Mouse (Mus musculus) gastrocnemius, postnatal 25 days (tissue): ENCODE measurements around the gene Ptprh. TPM values are rescaled to one million over a fixed set of nuclear protein-coding genes. Genes with fewer than 3 reads are reported as not detected.
A peak's percentile ranks its signal among the peaks of the same experiment; 100 is the strongest.

Experiments used
- DNase-seq: peaks from one replicate; pipeline ENCODE4 v3.0.0; 2022
- total RNA-seq, 2 experiments: library from RNA; stranded (reverse); gene quantifications; 1 replicate in 1 of 2; 2 replicates in 1 of 2; pipeline ENCODE4 v1.2.3; 2021

Gene Ptprh
- total RNA-seq, 2 experiments from 2014 or later: not detected

DNA sequence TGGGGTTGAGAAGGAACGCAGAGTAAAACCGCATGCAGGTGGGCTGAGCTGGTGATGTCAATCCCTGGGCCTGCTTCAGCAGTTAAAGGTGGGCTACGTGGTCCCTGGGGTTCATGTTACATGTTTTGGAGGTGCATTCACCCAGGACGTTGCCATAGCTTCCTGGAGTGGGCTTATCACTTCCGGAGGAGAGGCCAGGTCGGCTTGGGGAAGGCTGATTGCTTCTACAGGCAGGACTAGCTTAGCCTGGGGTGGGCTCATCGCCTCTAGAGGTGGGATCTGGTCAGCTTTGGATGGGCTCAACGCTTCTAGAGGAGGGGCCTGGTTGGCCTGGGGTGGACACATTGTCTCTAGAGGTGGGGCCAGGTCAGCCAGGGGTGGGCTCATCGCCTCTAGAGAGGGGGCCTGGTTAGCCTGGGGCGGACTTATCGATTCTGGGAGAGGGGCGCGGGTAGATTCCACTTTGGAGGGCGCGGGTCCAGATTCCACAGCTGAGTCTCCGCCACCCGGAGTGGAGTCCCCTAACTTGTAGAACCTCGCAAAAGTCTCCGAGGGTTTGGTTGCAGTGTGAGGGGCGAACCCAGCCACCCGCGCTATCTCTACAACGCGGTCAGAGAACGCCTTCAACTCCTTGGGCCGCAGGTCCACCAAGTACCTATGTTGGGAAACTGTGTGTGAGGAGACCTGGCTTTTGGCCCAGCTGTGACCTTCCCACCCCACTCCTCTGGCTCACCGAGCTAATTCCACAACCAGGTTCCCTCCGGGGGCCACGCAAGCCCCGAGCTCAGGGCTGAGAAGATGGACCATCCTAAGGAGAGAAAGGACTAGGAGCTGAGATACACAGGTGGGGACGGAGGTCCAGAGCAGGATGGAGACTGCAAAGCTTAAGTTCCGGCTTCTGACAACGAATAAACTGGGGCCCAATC is 80.4 kb downstream of the Ptprh start:
- no peak for DNase-seq

DNA sequence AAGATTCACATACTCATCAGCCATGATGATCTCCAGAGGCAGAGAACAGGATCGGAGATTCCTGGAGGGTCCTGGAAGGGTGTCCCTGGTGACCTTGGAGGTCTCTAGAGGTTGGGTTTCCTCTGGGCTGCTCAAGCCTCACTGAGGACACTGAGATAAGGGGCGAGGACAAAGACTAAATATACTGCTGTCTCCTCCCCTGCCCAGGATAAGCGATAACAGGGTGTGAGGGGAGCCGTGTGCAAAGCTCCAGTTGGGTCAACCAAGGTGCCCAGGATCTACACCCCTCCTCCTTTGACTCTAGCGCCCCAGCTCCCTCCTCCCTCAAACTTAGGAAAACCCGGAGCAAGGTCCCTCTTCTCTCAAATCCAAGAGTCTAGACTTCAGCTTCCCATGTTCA is 81.5 kb downstream of the Ptprh start:
- no peak for DNase-seq

DNA sequence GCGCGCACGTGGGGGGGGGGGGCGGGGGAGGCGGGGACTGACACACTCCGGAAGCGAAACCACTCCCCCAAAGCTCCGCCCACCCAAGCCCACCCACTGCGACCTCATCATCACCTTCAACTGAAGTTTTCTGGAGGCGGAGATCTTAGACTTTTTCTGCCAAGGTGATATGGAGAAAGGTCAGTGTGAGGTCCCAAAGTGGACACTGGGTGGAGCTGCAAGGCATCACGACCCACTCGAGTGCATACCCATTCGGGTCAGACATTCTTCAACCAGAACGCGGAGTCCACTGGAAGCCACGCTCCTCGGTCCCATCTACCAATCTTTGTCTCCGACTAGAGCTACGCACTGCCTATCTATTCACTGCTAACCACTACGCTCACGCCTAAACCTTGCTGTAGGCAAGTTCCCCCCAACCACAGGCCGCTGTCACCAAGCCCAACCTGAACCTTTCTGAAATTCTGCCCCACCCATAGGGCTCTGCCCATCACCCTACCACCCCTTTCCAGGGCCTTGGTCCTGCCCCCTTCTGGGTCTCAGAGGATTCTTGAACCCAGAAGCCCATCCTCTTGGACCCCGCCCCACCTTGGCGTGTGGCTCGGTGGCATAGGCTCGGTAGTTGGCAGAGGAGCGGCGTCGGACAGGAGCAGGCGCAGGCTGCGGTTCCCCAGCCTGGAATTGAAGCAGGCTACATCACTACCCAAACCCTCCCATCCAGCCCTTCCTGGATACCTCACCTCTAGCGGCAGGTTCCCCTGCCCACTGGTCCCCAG is 82.4 kb downstream of the Ptprh start:
- no peak for DNase-seq

DNA sequence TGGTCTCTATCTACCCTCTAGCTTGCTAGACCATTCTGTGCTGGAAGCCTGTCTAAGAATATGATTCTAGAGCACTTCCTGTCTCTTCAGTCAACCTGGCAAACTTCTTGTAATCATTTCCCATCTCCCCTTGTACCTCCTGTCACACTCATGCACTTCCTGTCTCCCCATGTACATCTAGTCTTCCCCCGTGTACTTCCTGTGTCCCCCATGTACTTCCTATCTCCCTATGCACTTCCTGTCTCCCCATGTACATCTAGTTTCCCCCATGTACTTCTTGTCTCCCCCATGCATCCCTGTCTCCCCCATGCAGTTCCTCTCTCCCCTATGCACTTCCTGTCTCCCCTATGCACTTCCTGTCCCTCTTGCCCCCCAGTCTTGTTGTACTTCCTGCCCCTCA is 85.4 kb downstream of the Ptprh start:
- no peak for DNase-seq

DNA sequence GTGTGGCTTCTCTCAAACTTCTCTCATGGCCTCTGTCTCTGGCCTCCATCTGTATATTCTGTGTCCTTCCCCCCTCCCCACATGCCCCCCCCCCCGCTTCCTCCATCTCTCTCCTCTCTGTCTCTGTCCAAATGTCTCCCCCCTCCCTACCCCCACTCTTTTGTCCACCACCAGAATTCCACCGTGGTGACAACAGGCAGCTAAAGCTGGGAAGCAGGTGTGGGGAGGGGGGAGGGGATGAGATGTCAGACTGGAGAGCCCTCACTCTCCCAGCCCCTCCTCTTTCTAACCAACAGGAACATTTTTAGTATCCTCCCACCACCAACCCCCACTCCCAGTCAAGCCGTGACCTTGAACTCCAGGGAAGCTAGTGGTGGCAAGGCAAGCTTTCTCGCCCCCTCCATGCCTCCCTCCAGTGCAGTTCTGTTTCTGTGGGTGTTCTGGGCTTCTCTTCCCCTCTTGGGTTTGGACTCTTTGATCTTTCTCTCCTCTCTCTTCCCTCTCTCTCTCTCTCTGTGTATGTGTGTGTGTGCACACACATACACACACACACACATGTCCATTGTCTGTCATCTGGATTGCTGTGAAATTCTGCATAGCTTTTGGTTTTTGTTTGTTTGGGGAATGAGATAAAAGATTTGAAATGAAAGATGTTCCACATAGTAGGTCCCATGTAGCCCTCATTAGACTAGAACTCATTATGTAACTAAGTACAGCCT is 87.3 kb downstream of the Ptprh start, which contains the start of gene Tnnt1:
TSS of gene Tnnt1 (minus strand) at position 51 of the 719 bp plus-strand sequence.
- DNase-seq: no peak

DNA sequence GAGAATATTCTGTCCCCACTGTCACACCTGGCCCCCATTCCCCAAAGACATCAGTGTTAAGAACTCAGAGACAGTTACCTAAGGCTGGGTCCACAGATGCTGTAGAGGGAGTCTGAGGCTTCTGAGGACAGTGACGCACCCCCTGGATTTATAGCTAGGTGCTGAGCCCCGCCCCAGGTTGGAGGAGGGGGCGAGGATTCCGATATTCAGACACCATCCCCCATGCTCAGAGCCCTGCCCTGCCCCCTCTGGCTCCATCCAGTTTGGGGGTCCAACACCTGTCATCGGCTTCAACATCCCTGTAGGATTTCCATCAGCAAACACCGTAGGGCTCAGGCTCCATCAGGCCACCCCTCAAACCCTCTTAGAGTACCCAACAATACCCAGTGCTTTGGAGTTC is 88.0 kb downstream of the Ptprh start:
- DNase-seq: no peak

DNA sequence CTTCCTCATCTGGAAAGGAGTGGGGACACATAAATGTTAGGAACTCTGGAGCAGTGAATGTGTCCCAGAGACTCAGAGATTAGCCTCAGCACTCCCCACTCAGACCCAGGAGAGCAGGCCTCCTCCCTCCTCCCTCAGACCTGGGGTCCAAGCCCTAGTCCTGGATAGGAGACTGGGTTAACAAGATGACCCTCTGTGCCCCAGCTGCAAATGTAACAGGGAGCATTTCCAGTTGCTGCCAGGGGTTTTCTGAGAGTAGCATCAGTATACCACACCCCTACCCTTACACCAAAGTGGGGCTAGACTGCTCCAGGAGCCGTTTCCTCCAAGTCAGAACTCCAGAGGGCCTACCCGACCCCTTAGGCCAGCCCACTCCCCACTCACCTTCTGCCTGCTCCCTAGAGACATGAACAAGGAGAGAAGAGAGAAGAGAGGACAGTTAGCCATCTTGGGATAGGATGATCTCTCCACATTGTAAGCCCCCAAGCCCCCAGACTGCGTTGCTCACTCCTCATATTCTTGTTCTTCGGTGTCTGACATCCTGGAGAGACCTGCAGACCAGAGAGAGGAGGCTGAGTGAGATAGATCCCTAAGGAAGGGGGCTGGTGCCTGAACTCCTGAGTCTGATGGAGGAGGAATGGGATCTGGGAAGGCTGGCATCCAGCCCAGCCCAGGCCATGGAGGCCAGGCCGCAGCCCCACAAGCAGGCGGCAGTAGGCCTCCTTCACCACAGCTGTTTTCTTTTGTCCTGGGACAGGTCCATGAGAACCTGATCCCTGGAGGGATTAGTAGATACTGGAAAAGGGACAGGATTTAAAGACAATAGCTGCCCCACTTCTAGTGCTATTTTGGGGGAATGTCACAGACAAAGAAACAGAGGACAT is 89.8 kb downstream of the Ptprh start:
- DNase-seq: no peak

DNA sequence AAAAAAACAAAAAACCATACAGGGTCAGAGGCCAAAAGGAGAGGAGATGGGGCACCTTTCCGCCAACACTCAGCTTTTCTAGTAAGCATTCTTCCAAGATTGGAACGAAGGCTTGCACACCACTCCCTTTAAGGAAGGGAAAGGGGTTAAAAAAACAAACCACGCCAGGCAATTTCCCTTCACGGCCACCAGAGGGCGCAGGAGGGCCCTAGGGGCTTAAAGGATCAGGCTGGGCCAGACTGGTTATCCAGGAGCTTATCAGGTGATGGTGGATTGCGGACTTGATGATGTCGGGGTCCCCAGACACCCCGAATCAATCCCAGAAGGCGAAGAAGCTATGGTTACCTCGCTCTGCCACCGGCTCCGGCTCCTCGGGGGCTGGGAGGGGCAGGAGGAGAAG is 90.6 kb downstream of the Ptprh start:
- DNase-seq: no peak

DNA sequence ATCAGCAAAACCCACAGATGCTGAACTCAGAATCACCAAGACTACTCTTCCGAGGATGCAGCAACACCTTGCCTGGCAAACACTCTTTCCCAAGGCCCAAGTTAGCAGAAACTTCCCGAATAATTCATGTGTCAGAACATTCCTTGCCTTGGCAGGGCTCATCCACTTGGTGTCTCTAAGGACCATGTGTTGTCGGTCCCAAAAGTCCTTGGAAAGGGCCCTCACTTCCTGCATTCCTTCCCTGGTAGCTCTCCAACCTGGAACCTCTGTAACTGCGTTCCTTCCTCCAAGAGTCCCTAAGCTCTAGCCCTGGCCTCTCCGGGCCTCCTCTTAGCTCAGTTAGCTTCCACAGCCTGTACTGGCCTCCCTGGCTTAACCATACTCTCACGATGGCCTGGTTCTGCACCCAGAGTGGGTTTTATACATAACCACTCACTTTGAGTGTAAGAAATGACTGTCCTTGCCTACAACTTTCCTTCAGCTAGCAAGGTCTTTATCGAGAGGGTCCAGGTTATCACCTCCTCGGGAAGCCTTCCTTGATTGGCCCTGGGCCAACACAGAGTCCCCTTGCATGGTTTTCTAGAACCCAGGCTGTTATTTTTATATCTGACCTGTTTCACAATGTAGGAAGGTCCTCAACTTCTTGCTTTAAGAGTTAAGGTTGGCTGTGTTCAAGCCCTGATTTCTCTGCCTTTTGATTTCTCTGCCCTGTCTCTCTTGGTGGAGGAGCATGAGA is 92.2 kb downstream of the Ptprh start:
- DNase-seq: no peak

DNA sequence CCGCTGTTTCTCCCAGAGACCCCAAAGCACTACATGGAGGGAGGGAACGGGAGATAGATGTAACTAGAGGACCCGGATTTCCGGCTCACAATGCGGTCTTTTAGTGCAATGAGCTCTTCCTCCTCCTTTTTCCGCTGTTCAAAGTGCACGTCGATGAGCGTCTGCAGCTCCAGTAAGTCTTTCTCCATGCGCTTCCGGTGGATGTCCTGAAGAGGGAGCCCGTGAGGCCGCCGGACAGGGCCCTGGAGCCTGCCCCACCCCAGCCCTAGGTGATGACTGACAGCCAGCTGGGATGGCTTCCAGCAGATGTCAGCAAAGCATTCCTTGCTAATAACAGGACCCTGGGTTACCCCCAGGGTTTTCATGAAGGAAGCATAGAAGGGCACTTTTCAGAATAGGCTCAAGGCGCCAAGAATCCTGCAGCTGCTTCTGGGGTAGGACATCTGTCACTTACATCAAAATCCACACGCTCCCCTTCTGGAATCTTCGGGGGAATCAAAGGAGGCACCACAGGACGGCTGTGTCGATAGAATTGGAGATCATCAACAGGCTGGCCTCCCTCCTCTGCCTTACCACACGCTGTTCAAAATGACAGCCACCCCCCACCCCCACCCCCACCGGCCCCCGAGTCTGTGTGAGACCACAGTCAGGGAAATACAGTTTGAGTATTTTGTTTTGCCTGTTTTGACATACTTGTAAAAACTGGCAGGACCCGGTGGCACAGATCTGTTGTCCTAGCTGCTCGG is 93.8 kb downstream of the Ptprh start:
- DNase-seq: peak; percentile 67

DNA sequence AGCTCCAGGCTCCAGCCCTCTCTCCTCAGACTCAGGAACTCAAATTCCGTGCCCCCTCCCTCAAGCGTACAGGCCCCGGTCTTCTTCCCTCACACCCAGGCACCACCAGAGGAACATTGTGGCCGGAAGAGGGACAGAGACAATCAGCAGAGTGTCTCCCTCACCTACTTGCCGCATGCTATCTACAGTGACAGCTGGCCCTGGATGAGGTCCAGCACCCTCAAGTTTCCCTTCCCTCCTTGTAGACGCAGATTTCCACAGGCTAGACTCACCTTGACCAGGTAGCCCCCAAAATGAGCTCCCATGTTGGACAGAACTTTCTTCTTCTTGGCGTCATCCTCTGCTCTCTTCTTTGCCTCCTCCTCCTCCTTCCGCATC is 95.1 kb downstream of the Ptprh start:
- DNase-seq: no peak

DNA sequence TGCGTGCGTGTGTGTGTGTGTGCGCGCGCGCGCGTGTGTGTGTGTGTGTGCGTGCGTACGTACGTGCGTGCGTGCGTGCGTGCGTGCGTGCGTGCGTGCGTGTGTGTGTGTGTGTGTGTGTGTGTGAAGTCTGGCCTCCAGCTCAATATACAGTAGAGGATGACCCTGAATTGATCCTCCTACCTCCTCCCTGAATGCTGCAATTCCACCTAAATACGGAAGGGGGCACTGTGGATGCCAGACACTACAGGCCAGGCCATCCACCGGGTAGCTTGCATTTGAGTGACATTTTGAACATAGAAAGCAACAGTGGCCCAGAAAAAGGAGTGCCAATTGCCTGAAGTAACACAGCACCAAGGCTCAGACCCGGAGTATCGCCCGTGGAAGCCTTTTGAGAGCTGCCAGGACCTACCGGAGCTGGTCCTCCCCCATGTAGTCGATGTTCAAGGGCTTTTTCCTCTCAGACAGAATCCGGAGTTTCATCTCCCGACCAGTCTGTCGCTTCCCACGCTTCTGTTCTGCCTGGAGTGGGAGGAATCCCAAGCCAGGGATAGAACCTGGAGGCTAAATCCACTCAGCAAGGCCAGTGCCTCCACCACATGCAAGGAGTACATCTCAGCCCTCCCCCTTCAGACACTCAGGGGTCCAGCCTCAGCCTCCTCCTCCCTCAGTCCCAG is 95.6 kb downstream of the Ptprh start:
- no peak for DNase-seq

DNA sequence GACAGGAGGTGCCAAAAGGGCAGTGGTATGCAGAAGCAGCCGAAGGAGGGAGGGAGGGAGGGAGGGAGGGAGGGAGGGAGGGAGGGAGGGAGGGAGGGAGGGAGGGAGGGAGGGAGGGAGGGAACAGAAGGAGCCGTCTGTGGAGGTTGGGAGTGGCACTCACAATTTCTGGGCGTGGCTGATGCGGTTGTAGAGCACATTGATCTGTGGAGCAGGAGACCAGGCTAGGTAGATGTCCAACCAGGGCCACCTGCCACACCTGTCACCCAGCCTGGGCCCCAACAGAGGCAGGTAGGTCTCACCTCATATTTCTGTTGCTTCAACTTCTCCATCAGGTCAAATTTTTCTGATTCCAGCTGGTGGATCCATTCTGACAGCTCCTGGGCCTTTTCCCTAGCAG is 96.6 kb downstream of the Ptprh start:
- no peak for DNase-seq

DNA sequence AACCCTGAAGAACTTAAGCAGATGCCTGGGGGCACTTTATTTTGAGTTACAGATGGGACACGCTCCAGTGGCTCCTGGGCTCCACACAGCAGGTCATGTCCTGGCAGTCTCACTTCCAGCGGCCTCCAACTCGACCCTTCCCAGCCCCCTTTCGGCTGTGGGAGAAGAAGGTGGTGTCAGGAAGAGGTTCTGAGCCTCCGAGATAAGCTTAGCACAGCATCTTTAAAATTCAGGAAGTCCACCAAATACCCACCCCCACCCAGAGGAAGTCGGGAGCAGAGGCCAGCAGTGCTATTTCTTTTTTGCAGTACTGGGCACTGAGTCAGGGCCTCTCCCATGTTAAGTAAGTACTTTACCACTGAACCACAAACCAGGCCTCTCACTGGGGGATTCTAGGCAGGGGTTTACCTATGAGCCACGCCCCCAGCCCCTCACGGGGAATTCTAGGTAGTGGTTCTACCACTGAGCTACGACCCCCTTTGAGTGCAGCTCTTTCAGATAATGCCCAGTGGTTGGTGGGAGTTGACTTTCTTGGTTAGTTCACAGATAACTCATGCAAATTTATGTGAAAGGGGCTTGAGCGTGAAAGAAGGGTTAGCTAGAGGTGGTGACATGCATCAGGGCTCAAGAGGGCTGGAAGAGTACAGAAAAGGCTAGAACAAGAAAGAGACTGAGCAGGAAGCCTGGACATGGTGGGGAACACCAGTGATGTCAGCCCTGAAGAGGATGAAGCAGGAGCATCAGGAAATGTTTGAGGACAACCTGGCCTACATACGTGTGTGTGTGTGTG is 99.0 kb downstream of the Ptprh start:
- DNase-seq: no peak

DNA sequence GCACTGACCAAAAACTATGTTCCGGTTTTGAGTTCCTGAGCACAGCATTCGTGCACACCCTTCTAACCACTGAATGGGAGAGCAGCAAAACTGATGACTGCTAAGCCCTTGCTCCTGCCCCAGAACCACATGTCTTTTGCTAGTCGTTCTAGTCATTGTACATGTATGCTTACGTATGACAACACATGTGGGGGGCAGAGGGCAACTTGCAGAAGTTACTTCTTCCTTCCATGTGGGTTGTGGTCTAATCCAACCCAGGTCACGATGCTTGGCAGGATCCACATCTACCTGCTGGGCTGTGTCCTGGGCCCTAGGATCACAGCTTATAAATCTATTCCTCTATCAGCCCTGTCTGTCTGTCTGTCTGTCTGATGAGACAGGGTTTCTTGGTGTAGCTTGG is 100.0 kb downstream of the Ptprh start:
- DNase-seq: no peak

DNA sequence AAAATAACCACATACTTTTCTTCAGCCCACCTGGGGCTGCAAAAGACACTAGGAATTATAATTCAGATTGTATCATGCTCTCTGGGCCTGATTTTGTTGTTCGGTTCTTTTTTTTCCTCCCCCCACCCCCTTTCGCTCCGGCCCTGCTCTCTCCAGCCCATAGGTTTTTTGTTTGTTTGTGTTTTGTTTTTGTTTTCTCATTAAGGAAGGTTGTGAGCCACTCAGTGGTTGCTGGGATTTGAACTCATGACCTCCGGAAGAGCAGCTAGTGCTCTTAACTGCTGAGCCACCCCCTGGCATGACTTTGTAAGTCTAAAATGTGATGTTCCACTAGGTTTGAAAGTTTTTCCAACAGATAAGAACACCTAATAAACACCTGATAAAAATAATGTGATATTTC is 100.7 kb downstream of the Ptprh start:
- DNase-seq: no peak

DNA sequence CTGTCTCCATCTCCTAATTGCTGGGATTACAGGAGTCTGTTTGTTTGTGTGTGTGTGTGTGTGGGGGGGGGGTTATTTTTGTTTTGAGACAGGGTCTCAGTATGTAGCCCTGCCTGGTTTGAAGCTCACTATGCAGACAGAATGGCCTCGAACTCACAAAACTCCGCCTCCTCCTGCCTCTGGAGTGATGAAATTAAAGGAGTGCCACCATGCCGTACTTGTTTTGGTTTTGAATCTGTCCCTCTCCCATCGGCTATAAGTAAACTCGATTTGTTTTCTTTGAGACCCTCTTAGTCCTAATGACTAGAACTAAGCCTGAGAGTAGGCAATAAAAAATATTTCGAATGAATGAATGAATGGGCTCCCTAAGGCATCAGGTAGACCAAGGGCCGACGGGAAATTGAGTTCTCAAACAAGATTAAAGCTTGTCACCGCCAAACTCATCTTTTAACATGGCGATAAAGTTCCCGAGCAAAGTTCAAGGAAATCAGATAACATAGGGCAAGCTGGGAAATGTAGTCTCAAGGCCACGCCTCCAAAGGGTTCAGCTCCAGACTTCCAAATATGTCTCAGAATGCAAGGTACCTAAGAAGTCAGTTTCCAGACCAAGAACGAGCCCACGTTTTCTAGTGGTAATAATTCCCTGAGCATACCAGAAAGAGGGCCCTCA is 101.3 kb downstream of the Ptprh start:
- DNase-seq: peak; percentile 40
